Mouse (Mus musculus) CH12.LX (cell line): ENCODE measurements at regions not wholly inside any gene's neighbourhood (a gene's known extent, or its start where the extent isn't known, plus 50 kb on each side); places are given as distances from the start of the nearest gene placed in this dataset.

Source experiments
- CHD1 ChIP-seq: IDR thresholded peaks from 2 replicates; pipeline ENCODE4 v1.6.1; 2012; ENCODE audit warnings: low read depth, low read length, improper control_type of control experiment, inconsistent platforms
- CHD2 ChIP-seq: IDR thresholded peaks from 2 replicates; pipeline ENCODE4 v1.6.1; 2011; ENCODE audit warnings: low read length, improper control_type of control experiment
- CTCF ChIP-seq, 2 experiments: IDR thresholded peaks in 1 of 2; conservative IDR thresholded peaks in 1 of 2; 2 replicates each; pipeline ENCODE4 v1.5.1; 2011 to 2012; ENCODE audit warnings: low read depth in 2 of 2, low read length in 2 of 2, improper control_type of control experiment in 1 of 2, inconsistent platforms in 1 of 2, mild to moderate bottlenecking in 1 of 2, moderate library complexity in 1 of 2
- E2F4 ChIP-seq: IDR thresholded peaks from 2 replicates; pipeline ENCODE4 v1.6.1; 2011; ENCODE audit warnings: low read depth, low read length, improper control_type of control experiment; ENCODE audit not compliant: insufficient replicate concordance
- EP300 ChIP-seq: IDR thresholded peaks from 2 replicates; pipeline ENCODE4 v1.6.1; 2011; ENCODE audit warnings: low read length, improper control_type of control experiment
- IRF4 ChIP-seq: IDR thresholded peaks from 2 replicates; pipeline ENCODE4 v1.6.1; 2014; ENCODE audit warnings: low read depth, mild to moderate bottlenecking, inconsistent platforms, low read length, improper control_type of control experiment
- KAT2A ChIP-seq: IDR thresholded peaks from 2 replicates; pipeline ENCODE4 v1.6.1; 2012; ENCODE audit warnings: low read length, improper control_type of control experiment, inconsistent platforms; ENCODE audit not compliant: insufficient replicate concordance
- MYC ChIP-seq: IDR thresholded peaks from 2 replicates; pipeline ENCODE4 v1.6.1; 2011; ENCODE audit warnings: low read depth, mild to moderate bottlenecking, improper control_type of control experiment, low read length
- POLR2A ChIP-seq: IDR thresholded peaks from 2 replicates; pipeline ENCODE4 v1.6.1; 2011; ENCODE audit warnings: low read depth, mild to moderate bottlenecking, improper control_type of control experiment, low read length
- SIN3A ChIP-seq: IDR thresholded peaks from 2 replicates; pipeline ENCODE4 v1.6.1; 2012; ENCODE audit warnings: low read length, improper control_type of control experiment, inconsistent platforms
- ZC3H11A ChIP-seq: IDR thresholded peaks from 2 replicates; pipeline ENCODE4 v1.6.1; 2012; ENCODE audit warnings: low read depth, mild to moderate bottlenecking, inconsistent platforms, low read length, improper control_type of control experiment
- ZKSCAN1 ChIP-seq: IDR thresholded peaks from 2 replicates; pipeline ENCODE4 v1.6.1; 2012; ENCODE audit warnings: low read depth, inconsistent platforms, low read length, improper control_type of control experiment, borderline replicate concordance
- ZMIZ1 ChIP-seq: IDR thresholded peaks from 2 replicates; pipeline ENCODE4 v1.6.1; 2012; ENCODE audit warnings: low read depth, mild to moderate bottlenecking, inconsistent platforms, low read length, improper control_type of control experiment
- ZNF384 ChIP-seq: IDR thresholded peaks from 2 replicates; pipeline ENCODE4 v1.6.1; 2012; ENCODE audit warnings: low read depth, low read length, improper control_type of control experiment, inconsistent platforms

GRCm38 (mm10) chr13:29136231-29136630 is 182.7 kb upstream of the Sox4 start:
- TF ChIP-seq SIN3A (no peak), ZNF384 (no peak), CHD2 (no peak), ZKSCAN1 (no peak), POLR2A (no peak), EP300 (no peak), ZC3H11A (no peak), CTCF (conservative IDR thresholded peaks at IDR 0.05 in 1 of 2, IDR thresholded peaks at IDR 0.05 in 1 of 2; ENCODE audit: low read depth in 2 of 2, low read length in 2 of 2) (no peak), MYC (no peak), IRF4 (no peak), ZMIZ1 (no peak), KAT2A (no peak), E2F4 (no peak), CHD1 (no peak)
